Mouse (Mus musculus) large intestine, adult 2 months (tissue): ENCODE measurements around the gene Iqcd. TPM values are rescaled to one million over a fixed set of nuclear protein-coding genes. Genes with fewer than 3 reads are reported as not detected.

Experiments
- DNase-seq: peaks from one replicate; pipeline ENCODE4 v3.0.0-alpha.2; 2012; ENCODE audit warnings: low read depth, low spot score
- WGBS: fragments of 180-500 bp; shearing (Covaris S2); methylation state at CpG from one replicate; pipeline ENCODE4 v1.1.7; 2018; 5-methylcytosine and 5-hydroxymethylcytosine counted together
- polyA plus RNA-seq: library from polyadenylated mRNA; depleted of rRNA; stranded (reverse); fragments of >200 nt; gene quantifications from 2 replicates; pipeline ENCODE4 v1.2.3, GENCODE M21; 2012

Gene Iqcd
- polyA plus RNA-seq, 1 experiment = 0.40 TPM

DNA sequence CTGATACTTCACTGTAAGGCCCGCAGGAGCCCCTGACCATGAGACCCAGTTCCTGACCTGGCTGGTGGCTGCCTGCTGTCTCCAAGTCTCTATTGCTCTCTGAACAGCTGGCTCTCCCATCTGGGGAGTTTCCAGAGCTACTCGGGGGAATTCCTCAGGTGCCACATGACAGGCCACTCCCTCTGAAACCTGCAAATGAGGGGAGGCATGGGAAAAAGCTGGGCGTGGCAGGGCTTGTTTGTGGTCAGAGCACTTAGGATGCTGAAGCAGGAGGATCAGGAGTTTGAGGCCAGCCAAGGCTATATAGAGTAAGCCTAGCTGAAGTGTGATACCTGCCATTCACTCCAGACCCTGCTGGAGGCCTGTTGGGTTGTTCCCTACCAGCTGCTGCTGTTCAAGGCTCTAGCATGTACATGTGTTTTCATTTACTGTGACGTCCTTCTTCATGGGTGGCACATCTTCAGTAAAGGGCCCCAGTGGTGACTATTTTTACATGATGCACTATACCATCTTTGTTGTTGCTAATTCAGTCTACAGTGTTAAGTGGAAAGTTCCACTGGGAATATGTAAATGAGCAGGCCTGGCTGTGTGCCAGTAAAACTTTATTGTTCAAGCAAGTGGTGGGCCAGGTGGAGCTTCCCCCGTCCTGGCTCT lies 33.5 kb downstream of the Iqcd start:
- 37% methylated on average over 5 of the region's 5 CpGs for WGBS
- DNase-seq = no peak

DNA sequence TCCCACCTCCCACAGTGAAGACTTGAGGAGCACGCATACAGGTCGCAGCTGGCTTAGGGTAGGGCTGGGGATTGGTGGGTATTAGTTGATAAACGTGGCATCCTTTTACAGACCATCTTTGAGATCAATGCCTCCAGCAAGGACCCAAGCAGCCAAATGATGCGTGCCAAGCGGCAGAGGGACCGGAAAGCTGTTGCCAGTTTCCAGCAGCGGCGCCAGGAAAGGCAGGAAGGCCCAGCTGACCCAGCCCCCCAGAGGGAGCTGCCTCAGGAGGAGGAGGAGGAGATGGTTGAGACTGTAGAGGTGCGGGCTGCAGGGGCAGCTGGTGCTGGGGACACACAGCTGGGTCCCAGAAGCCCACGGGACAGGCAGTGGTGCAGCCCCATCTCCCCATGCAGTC lies 35.6 kb downstream of the Iqcd start:
- WGBS = 93% methylated on average over 10 of the region's 10 CpGs
- DNase-seq = no peak

DNA sequence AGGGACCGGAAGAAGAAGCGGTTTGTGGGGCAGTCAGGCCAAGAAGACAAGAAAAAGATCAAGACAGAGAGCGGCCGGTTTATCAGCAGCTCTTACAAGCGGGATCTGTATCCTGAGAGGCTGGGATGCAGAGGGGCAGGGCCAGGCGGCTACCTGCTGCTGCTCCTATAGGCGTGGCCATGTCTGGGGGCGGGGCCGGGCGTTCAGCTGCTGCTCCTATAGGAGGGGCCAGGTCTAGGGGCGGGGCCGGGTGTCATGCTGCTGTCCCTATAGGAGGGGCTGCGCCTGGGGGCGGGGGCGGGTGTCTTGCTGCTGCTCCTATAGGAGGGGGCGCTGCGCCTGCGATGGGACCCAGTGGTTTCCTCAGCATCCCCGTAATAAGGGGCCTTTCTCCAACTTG lies 37.6 kb downstream of the Iqcd start:
- DNase-seq = no peak
- 64% methylated on average over 19 of the region's 19 CpGs for WGBS

DNA sequence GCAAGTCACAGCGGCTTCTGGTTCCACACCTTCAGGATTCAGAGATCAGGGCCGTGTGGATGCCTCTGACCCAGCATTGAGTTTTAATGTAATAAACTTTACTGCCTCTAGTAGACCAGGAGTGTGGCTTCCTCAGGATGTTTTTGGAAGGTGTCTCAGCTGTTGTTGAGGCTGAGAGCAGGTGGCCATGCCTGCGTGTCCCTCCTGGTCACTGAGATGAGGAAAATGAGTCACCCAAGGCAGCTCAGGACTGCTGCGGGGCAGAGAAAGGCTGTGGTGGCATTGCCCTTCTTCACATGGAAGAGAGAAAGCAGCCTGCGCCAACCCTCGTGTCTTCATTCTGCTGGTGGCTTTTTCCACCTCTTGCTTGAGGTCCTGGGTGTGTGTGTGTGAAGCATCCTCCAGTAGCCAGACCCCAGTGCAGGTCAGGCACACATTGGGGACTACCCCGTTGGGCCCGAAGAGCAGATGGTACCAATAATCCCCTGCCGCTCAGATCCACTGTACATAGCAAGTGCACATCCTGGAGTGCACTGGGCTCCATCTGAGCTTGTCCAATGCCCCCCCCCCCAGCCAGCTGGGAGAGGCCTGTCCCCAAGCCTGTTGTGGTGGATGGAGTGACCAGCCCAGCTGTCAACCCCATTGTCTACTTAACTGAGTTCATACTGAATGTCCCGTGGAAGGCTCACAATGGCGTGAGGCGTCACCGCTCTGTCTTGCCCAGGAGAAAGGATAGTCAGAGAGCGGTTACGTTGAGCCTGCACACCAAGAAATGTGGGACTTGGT lies 38.9 kb downstream of the Iqcd start:
- 89% methylated on average over 15 of the region's 15 CpGs for WGBS
- DNase-seq = no peak

DNA sequence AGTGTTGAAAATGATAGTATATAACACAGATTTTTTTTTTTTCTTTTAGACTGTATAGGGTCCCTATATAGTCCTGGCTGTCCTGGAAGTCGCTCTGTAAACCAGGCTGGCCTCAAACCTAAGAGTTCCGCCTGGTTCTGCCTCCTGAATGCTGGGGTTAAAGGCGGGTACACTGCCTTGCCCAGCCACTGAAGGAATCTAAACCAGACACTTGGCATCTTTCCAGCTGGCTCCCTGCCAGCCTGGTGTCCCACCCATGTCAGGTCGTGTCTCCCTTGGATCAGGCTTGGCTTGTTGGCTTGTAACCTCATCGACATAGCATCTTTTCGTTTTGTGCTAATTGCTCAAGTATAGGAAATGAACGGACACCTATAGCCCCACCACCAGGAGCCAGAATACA lies 39.8 kb downstream of the Iqcd start:
- WGBS = 30% methylated on average over 7 of the region's 7 CpGs
- no peak for DNase-seq

DNA sequence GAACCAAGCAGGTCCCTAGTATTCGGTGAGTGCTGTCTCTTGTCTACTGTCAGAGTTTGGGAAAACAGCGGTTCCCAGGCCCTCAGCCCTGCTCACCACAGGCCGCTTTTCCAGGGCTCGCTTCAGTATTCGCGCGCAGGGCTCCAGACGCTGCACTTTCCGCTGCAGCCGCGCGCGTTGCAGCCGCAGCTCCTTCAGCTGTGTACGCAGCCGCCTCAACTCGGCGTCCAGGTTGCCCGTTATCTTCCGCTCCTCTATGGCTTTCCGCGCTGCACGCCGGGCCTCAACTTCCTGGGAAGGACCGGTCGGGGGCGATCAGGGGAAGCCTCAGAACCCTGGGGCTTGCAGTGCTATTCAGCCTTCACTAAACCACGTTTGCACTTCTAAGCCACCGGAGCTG lies 42.3 kb downstream of the Iqcd start:
- 15% methylated on average over 29 of the region's 29 CpGs for WGBS
- no peak for DNase-seq

DNA sequence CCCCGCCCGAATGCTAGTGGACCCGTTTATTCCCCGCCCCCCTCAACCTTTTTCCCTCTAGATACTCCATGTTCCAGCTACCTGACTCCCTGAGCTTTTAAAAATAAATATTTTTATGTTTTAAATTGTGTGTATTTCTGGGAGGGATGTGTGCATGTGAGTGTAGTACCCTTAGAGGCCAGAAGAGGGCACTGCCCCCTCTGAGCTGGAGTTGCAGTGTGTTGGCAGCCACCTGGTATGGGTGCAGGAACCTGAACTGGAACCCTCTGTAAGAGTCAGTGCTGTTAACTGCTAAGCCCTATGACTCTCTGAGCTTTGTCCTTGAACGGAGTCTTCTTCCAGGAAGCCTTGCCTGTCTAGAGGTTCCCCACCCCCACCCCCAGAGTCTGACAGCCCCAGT lies 43.1 kb downstream of the Iqcd start:
- no peak for DNase-seq
- 91% methylated on average over 5 of the region's 5 CpGs for WGBS

DNA sequence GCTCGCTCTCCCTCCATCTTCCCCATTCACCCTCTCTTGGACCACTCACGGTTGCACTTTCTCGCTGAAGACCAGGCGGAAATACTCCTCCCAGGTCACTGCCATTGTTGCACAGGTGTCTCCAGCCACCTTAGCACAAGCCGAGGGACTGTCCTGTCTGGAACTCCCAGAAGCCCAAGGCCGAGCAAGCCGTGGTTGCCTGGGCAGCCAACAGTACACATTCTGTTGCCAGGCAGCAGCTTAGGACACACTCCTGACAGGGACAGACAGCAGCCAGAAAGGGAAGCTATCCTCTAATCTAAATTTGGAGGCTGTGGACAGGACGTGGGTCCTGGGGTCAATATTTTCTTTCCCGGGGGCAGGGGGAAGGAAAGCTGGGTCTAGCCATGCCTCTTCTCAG lies 45.3 kb downstream of the Iqcd start, which contains the start of gene Cfap73:
Gene Cfap73, minus strand, starts transcription at position 105 of the 400 bp plus-strand sequence.
- WGBS = 33% methylated on average over 9 of the region's 9 CpGs
- DNase-seq = no peak

DNA sequence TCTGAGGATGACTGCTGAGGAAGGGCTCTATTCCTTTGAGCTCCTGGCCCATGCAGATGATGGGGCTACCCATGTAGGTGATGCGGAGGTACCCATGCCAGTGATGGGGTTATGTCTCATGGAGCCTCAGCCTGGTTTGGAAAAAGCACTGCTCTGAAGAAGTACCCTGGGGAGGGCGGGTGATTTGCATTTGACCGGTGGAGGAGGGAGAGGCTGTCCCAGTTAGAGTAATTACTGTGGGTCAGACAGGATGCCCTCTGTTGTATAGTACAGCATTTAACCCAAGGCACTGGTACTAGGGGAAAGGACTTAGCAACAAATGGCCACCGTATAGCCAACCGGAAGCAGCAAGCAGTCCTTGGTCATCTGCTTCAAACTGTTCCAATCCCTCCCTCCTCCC lies 46.0 kb downstream of the Iqcd start:
- no peak for DNase-seq
- 44% methylated on average over 5 of the region's 5 CpGs for WGBS

DNA sequence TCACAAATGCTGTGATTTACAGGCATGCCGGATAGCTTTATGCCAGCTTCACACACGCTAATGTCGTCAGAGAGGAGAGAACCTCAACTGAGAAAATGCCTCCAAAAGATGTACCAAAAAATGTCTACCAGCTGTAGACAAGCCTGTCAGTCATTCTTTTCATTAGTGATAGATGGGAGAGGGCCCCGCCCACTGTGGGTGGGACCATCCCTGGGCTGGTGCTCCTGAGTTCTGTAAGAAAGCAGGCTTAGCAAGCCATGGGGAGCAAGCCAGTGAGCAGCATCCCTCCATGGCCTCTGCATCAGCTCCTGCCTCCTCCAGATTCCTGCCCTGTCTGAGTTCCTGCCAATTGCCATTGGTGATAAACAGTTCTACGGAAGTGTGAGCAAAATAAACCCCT lies 46.8 kb downstream of the Iqcd start:
- no peak for DNase-seq
- WGBS = 75% methylated on average over 5 of the region's 5 CpGs

DNA sequence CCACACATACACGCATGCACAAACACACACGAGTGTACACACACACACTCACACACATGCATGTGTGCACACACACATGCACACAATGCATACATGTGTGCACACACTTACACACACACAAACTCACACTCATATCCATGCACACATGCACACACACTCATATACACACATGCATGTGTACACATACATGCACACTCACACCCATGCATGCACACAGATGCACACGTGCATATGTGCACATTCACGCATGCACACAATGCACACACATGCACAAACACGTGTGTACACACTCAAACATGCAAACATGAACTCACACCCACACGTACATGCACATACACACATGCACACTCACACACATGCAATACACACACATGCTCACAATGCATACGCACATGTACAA lies 51.3 kb downstream of the Iqcd start:
- 92% methylated on average over 7 of the region's 7 CpGs for WGBS
- no peak for DNase-seq

DNA sequence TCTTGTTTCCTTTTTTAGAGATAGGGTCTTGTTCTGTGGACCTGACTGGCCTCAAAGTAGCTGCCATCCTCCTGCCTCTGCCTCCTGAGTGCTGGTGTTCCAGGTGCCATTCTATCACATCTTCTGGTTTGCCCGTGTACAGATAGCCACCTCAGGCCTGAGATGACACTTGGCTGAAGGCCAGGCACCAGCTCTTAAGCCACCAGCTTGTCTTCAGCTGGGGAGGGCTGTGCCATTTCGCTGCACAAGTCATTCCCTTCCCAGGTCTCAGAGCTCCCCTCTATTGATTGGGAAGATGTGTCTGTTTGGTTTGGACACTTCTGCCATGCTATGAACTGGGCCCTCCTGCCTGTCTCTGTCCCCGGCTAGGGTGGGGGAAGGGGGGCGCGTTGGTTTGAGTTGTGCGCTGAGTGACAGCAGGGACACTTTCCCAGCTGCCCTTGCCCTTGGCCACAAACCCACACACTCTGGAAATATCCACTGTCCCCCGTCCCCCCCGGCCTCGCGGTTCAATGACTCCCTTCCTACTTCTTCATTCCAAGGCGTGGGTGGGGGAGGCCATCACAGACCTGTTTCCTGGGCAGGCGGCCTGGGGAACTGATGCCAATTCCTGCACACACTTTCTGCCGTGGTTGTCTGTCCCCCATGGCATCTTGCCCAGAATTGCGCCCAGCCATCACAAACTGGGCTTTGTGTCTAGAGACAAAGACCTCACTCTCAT lies 54.7 kb downstream of the Iqcd start:
- WGBS = 25% methylated on average over 14 of the region's 14 CpGs

DNA sequence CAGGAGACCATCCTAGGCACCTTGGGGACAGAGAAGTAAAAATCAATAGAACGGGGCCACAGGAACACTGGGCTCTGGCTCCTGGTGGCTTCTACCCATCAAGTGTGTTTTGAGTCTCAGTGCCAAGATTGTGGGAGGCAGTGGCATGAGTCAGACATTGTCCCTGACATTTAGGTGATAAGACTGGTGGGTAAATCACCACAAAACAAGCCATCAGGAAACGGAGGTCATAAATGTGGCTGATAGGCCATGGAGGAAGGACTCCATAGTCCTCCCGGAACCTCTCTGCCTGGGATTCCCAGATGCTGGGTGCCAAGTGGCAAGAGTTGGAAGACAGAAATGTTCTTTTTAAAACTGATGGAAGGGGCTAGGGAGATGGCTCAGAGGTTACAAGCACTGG lies 55.4 kb downstream of the Iqcd start:
- 27% methylated on average over 3 of the region's 3 CpGs for WGBS
- no peak for DNase-seq

More for the DNA sequence above, 54.7 kb downstream of the Iqcd start:
- DNase-seq = no peak

DNA sequence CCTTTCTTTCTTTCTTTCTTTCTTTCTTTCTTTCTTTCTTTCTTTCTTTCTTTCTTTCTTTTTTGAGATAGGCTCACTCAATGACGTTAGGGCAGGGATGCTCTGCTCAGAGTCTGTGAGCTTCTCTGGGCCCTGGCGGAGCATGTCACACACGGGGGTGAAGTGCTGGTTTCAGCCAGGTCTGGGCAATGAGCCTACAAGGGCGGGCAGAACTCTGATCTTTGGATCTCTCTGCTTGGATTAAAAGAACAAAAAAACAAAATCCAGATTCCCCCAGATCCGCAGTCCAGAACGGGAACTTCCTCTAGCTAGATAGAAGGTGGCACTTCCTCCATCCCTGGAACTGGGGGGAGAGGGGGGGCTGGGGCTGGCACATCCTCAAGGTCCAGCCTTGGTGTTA lies 57.0 kb downstream of the Iqcd start:
- 21% methylated on average over 6 of the region's 6 CpGs for WGBS
- no peak for DNase-seq

DNA sequence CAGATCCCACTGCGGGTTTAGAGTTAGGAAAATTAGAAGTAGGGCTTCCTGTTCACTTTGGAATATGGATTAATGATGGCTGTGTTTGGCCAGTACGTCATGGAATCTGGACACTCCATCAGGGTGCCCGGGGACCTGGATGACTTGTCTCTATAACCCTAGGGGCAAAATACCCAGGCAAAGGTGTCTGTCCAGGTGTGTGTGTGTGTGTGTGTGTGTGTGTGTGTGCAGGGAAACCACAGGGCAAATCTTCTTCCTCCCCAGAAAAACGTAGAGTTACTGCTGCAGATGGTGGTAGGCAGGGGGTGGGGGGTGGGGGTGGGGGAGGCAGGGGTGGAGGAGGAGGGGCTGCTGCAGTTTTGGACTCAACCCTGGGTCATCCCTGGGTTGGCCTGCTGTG lies 58.5 kb downstream of the Iqcd start:
- 63% methylated on average over 4 of the region's 4 CpGs for WGBS
- no peak for DNase-seq

DNA sequence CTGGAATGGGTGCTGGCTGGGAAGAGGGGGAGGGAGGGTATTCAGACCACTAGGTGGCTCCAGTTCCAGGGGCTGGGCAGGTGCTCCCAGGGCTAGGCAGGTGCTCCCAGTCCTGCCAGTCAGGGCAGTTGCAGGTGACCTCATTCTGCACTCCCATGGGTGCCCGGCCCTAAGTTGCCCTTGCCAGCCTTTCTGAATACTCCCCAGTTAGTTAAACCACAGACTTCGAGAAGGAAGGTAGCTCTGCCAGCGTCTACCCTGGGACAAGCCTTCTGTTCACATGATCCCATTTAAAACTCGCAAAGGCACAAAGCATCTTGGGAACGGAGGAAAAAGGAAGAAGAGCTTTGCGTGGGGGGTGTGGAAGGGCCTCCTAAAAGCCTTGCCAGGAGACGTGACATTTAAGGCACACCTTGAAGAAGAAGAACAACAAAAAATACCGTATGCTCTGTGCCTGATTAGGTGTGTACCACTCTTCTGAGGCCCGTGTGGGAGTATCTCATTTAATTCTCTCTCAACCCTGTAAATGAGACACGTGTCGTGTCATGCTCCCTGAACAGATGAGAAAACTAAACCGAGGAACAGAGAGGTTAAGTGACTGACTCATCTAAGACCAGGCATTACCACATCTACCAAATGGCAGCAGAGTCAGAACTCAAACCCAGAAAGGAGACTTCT lies 59.1 kb downstream of the Iqcd start:
- WGBS = 13% methylated on average over 12 of the region's 12 CpGs
- DNase-seq = no peak

DNA sequence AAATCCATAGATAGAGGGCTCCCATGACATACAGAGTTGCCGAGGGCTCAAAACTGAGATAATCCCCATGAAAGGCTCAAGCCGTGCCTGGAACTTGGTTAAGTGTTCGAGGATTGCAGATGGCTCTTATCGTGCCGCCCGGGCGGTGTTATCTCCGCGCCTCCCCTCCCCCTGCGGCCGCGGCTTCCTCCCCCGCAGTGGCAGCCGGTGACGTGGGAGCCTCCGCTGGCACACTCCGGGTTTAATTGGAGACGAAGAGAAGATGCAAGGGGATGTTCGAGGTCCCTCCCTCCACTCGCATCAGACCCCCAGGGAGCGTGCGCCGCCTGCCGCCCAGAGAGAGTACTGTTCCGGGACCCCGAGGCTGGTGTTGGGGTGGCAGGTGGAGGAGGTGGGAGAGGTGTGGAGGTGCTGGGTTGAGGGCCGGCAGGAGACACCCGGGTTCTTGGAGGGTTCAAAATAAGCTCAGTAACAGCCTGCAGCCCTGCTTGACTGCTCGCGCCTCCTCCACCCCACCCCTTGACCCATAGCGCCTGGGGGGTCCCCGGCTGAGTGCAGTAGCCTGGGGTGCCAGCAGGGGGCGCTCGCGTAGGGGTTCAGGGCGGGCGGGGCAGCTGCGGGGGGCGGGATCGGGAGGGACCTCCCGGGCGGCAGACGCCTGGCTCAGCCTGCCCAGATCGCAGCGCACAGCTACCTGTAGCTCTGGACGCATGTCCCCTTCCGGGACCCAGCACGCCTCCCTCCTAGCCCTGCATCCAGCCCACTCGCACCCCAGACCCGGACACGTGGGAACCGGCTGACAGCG lies 60.0 kb downstream of the Iqcd start, which contains the start of gene Rasal1:
Gene Rasal1, plus strand, starts transcription at position 244 of the 805 bp plus-strand sequence.
- WGBS = 1% methylated on average over 53 of the region's 53 CpGs
- no peak for DNase-seq

DNA sequence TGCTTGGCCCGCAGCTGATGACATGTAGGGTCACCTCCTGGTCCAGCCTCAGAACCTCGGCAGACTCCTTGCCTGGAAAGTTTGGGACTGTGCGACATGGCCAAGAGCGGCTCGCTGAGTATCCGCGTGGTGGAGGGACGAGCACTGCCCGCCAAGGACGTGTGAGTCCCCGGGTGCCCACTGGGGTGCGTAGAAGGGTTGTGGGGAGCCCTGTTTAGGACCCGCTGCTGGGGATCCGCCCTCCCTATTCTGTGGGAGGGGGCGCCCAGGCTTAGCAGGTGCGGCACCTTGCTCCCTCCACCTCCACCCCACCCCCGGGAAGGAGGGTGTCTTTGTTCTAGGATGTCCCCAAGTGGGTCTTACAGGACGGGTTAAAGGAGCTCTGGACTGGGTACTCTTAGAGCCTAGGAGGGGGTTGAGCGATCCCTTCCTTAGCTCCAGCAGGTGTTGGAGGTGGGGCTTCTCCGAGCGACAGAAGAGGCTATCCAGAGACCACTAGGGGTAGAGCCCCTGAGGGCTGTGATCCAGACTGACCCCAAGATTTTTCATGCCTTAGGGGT lies 60.6 kb downstream of the Iqcd start:
- 3% methylated on average over 21 of the region's 21 CpGs for WGBS
- no peak for DNase-seq

DNA sequence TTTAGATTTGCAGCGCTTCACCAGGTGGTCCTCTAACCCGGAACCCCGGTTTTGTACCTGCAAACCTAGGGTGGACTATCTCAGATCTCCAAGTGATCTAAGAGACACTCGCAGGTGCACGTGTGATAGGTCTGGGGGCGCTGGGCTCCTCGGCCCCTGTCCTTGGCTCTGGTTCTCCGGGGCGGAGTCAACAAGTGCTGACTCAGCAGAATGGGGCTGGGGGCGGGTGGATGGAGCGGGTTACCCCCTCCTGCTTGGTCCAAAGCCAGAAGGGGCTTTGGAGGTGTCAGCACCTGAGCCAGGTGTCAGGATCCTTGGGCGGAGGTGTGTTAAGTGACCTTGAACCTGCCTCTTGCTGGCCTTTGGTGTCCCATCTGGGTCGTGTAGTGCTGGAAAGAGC lies 61.1 kb downstream of the Iqcd start:
- WGBS = 24% methylated on average over 13 of the region's 13 CpGs
- no peak for DNase-seq
